Mouse (Mus musculus): ENCODE data around the gene Sirt4. TPM values are rescaled to one million over a fixed set of nuclear protein-coding genes. Genes with fewer than 3 reads are reported as not detected.
"Not testable (repeated sequence)": the region's sequence is repeated elsewhere in the genome, so short reads cannot be mapped to it uniquely, and the experiment has no call there.

Gene Sirt4
- polyA plus RNA-seq, 1 experiment from 2014 or later, result 15.7 TPM

- not testable (repeated sequence) for H3K36me3 ChIP-seq (ENCODE audit: insufficient read depth, low read length); H3K9ac ChIP-seq (replicated peaks; ENCODE audit: low read depth); H3K27me3 ChIP-seq (replicated peaks; ENCODE audit: insufficient read depth, low read length); H3K4me3 ChIP-seq (ENCODE audit: low read depth, low read length); ATAC-seq; H3K4me1 ChIP-seq (ENCODE audit: insufficient read depth, low read depth, low read length); H3K4me2 ChIP-seq (replicated peaks; ENCODE audit: low read depth, low read length); H3K9me3 ChIP-seq (ENCODE audit: low read length); H3K27ac ChIP-seq (ENCODE audit: low read length); DNase-seq (ENCODE audit: low spot score)
- peak; percentile 68 for TF ChIP-seq CTCF (IDR thresholded peaks at IDR 0.05)
- WGBS, result 67% methylated on average over 5 of the region's 5 CpGs
Measured at GRCm38 (mm10) chr5:115442663-115443062, 41.9 kb downstream of the Sirt4 start.

- no peaks in the 10 kb centered on the region for H3K36me3 ChIP-seq (ENCODE audit: insufficient read depth, low read length)
- DNase-seq (ENCODE audit: low spot score), result peak; percentile 80
- no peak overlapping the region for H3K9ac ChIP-seq (replicated peaks; ENCODE audit: low read depth)
- 42% methylated on average over 14 of the region's 14 CpGs for WGBS
- no peak overlapping the region for H3K4me3 ChIP-seq (ENCODE audit: low read depth, low read length)
- H3K27me3 ChIP-seq (replicated peaks; ENCODE audit: insufficient read depth, low read length), result no peaks in the 10 kb centered on the region
- peak; percentile 60; the same call in 1 of the 2 replicates for ATAC-seq
- no peaks in the 10 kb centered on the region; the same call in none of the 2 replicates for H3K4me1 ChIP-seq (ENCODE audit: insufficient read depth, low read depth, low read length)
- H3K27ac ChIP-seq (ENCODE audit: low read length), result no peak overlapping the region
- H3K4me2 ChIP-seq (replicated peaks; ENCODE audit: low read depth, low read length), result no peak overlapping the region
- no peaks in the 10 kb centered on the region for H3K9me3 ChIP-seq (ENCODE audit: low read length)
- no peak for TF ChIP-seq EP300 (IDR thresholded peaks at IDR 0.05)
- peak; percentile 89 for TF ChIP-seq CTCF (IDR thresholded peaks at IDR 0.05)
Measured at GRCm38 (mm10) chr5:115441205-115441849, 43.2 kb downstream of the Sirt4 start.

GRCm38 (mm10) chr5:115438667-115439066 is 45.9 kb downstream of the Sirt4 start:
- no peak overlapping the region for H3K9ac ChIP-seq (replicated peaks; ENCODE audit: low read depth)
- H3K36me3 ChIP-seq (ENCODE audit: insufficient read depth, low read length), result no peaks in the 10 kb centered on the region
- ATAC-seq (no peak), DNase-seq (ENCODE audit: low spot score) (no peak)
- no peaks in the 10 kb centered on the region for H3K9me3 ChIP-seq (ENCODE audit: low read length)
- 58% methylated on average over 7 of the region's 7 CpGs for WGBS
- no peak overlapping the region for H3K4me2 ChIP-seq (replicated peaks; ENCODE audit: low read depth, low read length)
- no peaks in the 10 kb centered on the region for H3K27me3 ChIP-seq (replicated peaks; ENCODE audit: insufficient read depth, low read length)
- H3K27ac ChIP-seq (ENCODE audit: low read length), result no peak overlapping the region
- TF ChIP-seq CTCF (IDR thresholded peaks at IDR 0.05) (no peak), EP300 (IDR thresholded peaks at IDR 0.05) (no peak)
- no peaks in the 10 kb centered on the region; the same call in none of the 2 replicates for H3K4me1 ChIP-seq (ENCODE audit: insufficient read depth, low read depth, low read length)
- no peak overlapping the region for H3K4me3 ChIP-seq (ENCODE audit: low read depth, low read length)

- Histone ChIP-seq H3K27me3 (replicated peaks; ENCODE audit: insufficient read depth, low read length) (no peaks in the 10 kb centered on the region), H3K9me3 (ENCODE audit: low read length) (no peaks in the 10 kb centered on the region), H3K4me3 (ENCODE audit: low read depth, low read length) (no peak overlapping the region), H3K36me3 (ENCODE audit: insufficient read depth, low read length) (no peaks in the 10 kb centered on the region), H3K4me1 (ENCODE audit: insufficient read depth, low read depth, low read length) (no peaks in the 10 kb centered on the region; the same call in none of the 2 replicates), H3K4me2 (replicated peaks; ENCODE audit: low read depth, low read length) (no peak overlapping the region), H3K27ac (ENCODE audit: low read length) (no peak overlapping the region), H3K9ac (replicated peaks; ENCODE audit: low read depth) (no peak overlapping the region)
- ATAC-seq (no peak), DNase-seq (ENCODE audit: low spot score) (no peak)
- WGBS, result 53% methylated on average over 2 of the region's 2 CpGs
- TF ChIP-seq CTCF (IDR thresholded peaks at IDR 0.05) (no peak), EP300 (IDR thresholded peaks at IDR 0.05) (no peak)
Measured at GRCm38 (mm10) chr5:115437945-115438315, 46.6 kb downstream of the Sirt4 start.

- no peaks in the 10 kb centered on the region for H3K27me3 ChIP-seq (replicated peaks; ENCODE audit: insufficient read depth, low read length)
- no peaks in the 10 kb centered on the region; the same call in none of the 2 replicates for H3K4me1 ChIP-seq (ENCODE audit: insufficient read depth, low read depth, low read length)
- DNase-seq (ENCODE audit: low spot score) (no peak), ATAC-seq (no peak)
- no peaks in the 10 kb centered on the region for H3K36me3 ChIP-seq (ENCODE audit: insufficient read depth, low read length)
- no peak overlapping the region for H3K9ac ChIP-seq (replicated peaks; ENCODE audit: low read depth)
- WGBS, result 77% methylated on average over 7 of the region's 7 CpGs
- no peak overlapping the region for H3K4me3 ChIP-seq (ENCODE audit: low read depth, low read length)
- no peak overlapping the region for H3K27ac ChIP-seq (ENCODE audit: low read length)
- TF ChIP-seq EP300 (IDR thresholded peaks at IDR 0.05) (no peak), CTCF (IDR thresholded peaks at IDR 0.05) (no peak)
- no peak overlapping the region for H3K4me2 ChIP-seq (replicated peaks; ENCODE audit: low read depth, low read length)
- no peaks in the 10 kb centered on the region for H3K9me3 ChIP-seq (ENCODE audit: low read length)
Measured at GRCm38 (mm10) chr5:115437242-115437944, 47.1 kb downstream of the Sirt4 start.

- Histone ChIP-seq H3K9me3 (ENCODE audit: low read length) (no peaks in the 10 kb centered on the region), H3K4me3 (ENCODE audit: low read depth, low read length) (peak overlapping the region; percentile 34), H3K9ac (replicated peaks; ENCODE audit: low read depth) (peak overlapping the region; percentile 48), H3K4me1 (ENCODE audit: insufficient read depth, low read depth, low read length) (no peaks in the 10 kb centered on the region; the same call in none of the 2 replicates), H3K27me3 (replicated peaks; ENCODE audit: insufficient read depth, low read length) (no peaks in the 10 kb centered on the region), H3K36me3 (ENCODE audit: insufficient read depth, low read length) (no peaks in the 10 kb centered on the region), H3K4me2 (replicated peaks; ENCODE audit: low read depth, low read length) (peak overlapping the region; percentile 83), H3K27ac (ENCODE audit: low read length) (no peak overlapping the region)
- DNase-seq (ENCODE audit: low spot score), result peak; percentile 75
- TF ChIP-seq EP300 (IDR thresholded peaks at IDR 0.05) (no peak), CTCF (IDR thresholded peaks at IDR 0.05) (0 out of 2 replicates have a peak, but pooled peaks have one; percentile 5)
- under 1% methylated on average over 28 of the region's 43 CpGs for WGBS
- peak; percentile 82 for ATAC-seq
Measured at GRCm38 (mm10) chr5:115436421-115437124, 48.0 kb downstream of the Sirt4 start.
